Mouse (Mus musculus): ENCODE data around the gene Txnrd1. TPM values are rescaled to one million over a fixed set of nuclear protein-coding genes. Genes with fewer than 3 reads are reported as not detected.

Txnrd1 gene
- polyA plus RNA-seq, 1 experiment from 2014 or later: 124 TPM

GRCm38 (mm10) chr10:82935774-82936173 is 102.0 kb downstream of the Txnrd1 start:
- no peak for ATAC-seq
- no peaks in the 10 kb centered on the region for H3K27me3 ChIP-seq
- in situ Hi-C loops (cut with MboI; ENCODE audit: low pct_unique_long_range_greater_than_20kb): loop anchor here (25.0 kb wide), 1 partner anchor 648 kb away; no protein-coding TSS in a partner anchor
- no peak for DNase-seq (ENCODE audit: low read depth, low spot score)
- no peak for TF ChIP-seq CTCF (IDR thresholded peaks at IDR 0.05)
- CTCF ChIA-PET: no interaction called here
- POLR2A ChIA-PET: no interaction called here

Other genes with a start within 250 kb of the Txnrd1 start
- gene 1190007I07Rik, start 210.7 kb upstream of the Txnrd1 start, polyA plus RNA-seq (2021): 23.7 TPM
- gene Tdg, start 204.1 kb upstream of the Txnrd1 start, polyA plus RNA-seq (2021): 17.4 TPM
- 0.13 TPM for gene Glt8d2, start 143.3 kb upstream of the Txnrd1 start, polyA plus RNA-seq (2021)
- 22.4 TPM for gene Hcfc2, start 137.8 kb upstream of the Txnrd1 start, polyA plus RNA-seq (2021)
- 28.5 TPM for gene Nfyb, start 69.8 kb upstream of the Txnrd1 start, polyA plus RNA-seq (2021)
- gene Eid3, start 32.7 kb downstream of the Txnrd1 start, polyA plus RNA-seq (2021): 0.90 TPM
- gene Chst11, start 151.5 kb downstream of the Txnrd1 start, polyA plus RNA-seq (2021): 10.3 TPM

All from Patski (cell line).